Mouse (Mus musculus) brain, embryonic 14.5 days (tissue): ENCODE measurements around the gene Crip3.

ENCODE experiments used
- CTCF ChIP-seq: fragments of 200-500 bp; IDR thresholded peaks from 2 replicates; pipeline ENCODE4 v1.5.1; 2012; ENCODE audit warnings: inconsistent platforms, mild to moderate bottlenecking, moderate library complexity, borderline replicate concordance; ENCODE audit not compliant: insufficient read depth, insufficient read length; ENCODE audit errors: extremely low read depth
- POLR2A ChIP-seq: fragments of 200-500 bp; IDR thresholded peaks from 2 replicates; pipeline ENCODE4 v1.6.1; 2012; ENCODE audit warnings: mild to moderate bottlenecking, inconsistent platforms, borderline replicate concordance; ENCODE audit not compliant: poor library complexity, insufficient read depth, insufficient read length, severe bottlenecking; ENCODE audit errors: extremely low read depth

DNA sequence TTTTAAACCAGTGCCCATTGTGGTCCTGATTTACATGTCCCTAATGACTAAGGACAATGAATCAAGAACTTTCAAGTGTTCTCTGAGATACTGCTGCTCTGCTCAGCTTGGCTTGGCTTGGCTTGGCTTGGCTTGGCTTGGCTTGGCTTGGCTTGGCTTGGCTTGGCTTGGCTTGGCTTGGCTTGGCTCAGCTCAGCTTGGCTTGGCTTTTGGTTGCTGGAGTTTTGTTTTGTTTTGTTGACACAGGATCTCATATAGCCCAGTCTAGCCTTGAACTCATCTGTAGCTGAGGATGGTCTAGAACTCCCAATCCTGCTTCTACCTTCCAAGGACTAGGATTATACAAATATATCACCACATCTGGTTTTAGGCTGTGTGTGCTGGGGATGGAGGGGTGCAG is 2.2 kb upstream of the Crip3 start:
- TF ChIP-seq POLR2A (no peak), CTCF (no peak)
